Comparison of ENCODE assay signal across 11 mouse cellular contexts in genomic region chr8:26353476-26353875, GRCm38 (mm10).
DNase-seq lines count a peak whose midpoint lies in the region; ATAC-seq lines count a peak whose summit lies in the region.
"Had no signal": no experiment of that assay in that cellular context is flagged by ENCODE, and none has a peak within 500 bp of the region (broad histone marks: within the 10 kb centered on the region; RNA-seq: fewer than 3 reads in every experiment).

No protein-coding gene starts in this region.

- no peak overlapping the region for H3K9ac ChIP-seq in heart, embryonic 16.5 days (ENCODE audit: low read length)
- H3K9ac ChIP-seq in kidney, embryonic 16.5 days (replicated peaks; ENCODE audit: low read length): no peak overlapping the region

- peaks cover 8% of the 10 kb centered on the region for H3K4me1 ChIP-seq in heart, embryonic 16.5 days (ENCODE audit: control insufficient read depth, insufficient read depth, low read length)
- H3K4me1 ChIP-seq in kidney, embryonic 16.5 days (ENCODE audit: insufficient read depth, low read length): peaks cover 41% of the 10 kb centered on the region

- intact Hi-C loops in left cerebral cortex, postnatal 4 days (cut with DNase I): no loop called here

- peak; percentile 50 for DNase-seq in gastrocnemius, adult 18-20 months (ENCODE audit: low spot score)
- DNase-seq in gastrocnemius, postnatal 4 days (ENCODE audit: low spot score in 2 of 2): no peak
- peak; percentile 23 to 28 for DNase-seq in lung, postnatal 4 days
- DNase-seq in frontal cortex, postnatal 36 days (ENCODE audit: low spot score in 2 of 2): no peak
- no peak for DNase-seq in left cerebral cortex, postnatal 4 days
- DNase-seq in cerebellum, postnatal 25 days: no peak

- no peaks in the 10 kb centered on the region for H3K36me3 ChIP-seq in heart, embryonic 16.5 days (ENCODE audit: control insufficient read depth, insufficient read depth)
- H3K36me3 ChIP-seq in kidney, embryonic 16.5 days (ENCODE audit: insufficient read depth, low read length): no peaks in the 10 kb centered on the region

- no peak overlapping the region for H3K4me3 ChIP-seq in heart, embryonic 16.5 days (ENCODE audit: low read length)
- no peak overlapping the region for H3K4me3 ChIP-seq in kidney, embryonic 16.5 days (ENCODE audit: low read length)
- H3K4me3 ChIP-seq: erythroblast, embryonic 14.5 days had no signal

- 56% methylated on average over 3 of the region's 3 CpGs for WGBS in heart, embryonic 16.5 days
- 26% methylated on average over 3 of the region's 3 CpGs for WGBS in kidney, embryonic 16.5 days

- no peak for ATAC-seq in heart, embryonic 16.5 days (replicated peaks; ENCODE audit: extremely low read depth, insufficient read depth, low FRiP score)
- no peak for ATAC-seq in kidney, embryonic 16.5 days (ENCODE audit: low FRiP score, low TSS enrichment)
- ATAC-seq: midbrain, embryonic 16.5 days; Patski had no signal

- H3K27me3 ChIP-seq in heart, embryonic 16.5 days (ENCODE audit: control insufficient read depth, insufficient read depth, low read length): no peaks in the 10 kb centered on the region
- no peaks in the 10 kb centered on the region for H3K27me3 ChIP-seq in kidney, embryonic 16.5 days (ENCODE audit: insufficient read depth, low read length)

- no peak overlapping the region for H3K4me2 ChIP-seq in heart, embryonic 16.5 days (ENCODE audit: low read depth, low read length)
- H3K4me2 ChIP-seq in kidney, embryonic 16.5 days (replicated peaks; ENCODE audit: low read depth, low read length): no peak overlapping the region

- H3K27ac ChIP-seq in heart, embryonic 16.5 days (ENCODE audit: low read length): peak overlapping the region; percentile 91
- peak overlapping the region; percentile 85 for H3K27ac ChIP-seq in kidney, embryonic 16.5 days (ENCODE audit: low read length)

- no peaks in the 10 kb centered on the region for H3K9me3 ChIP-seq in heart, embryonic 16.5 days (replicated peaks; ENCODE audit: control insufficient read depth, low read length)
- H3K9me3 ChIP-seq in kidney, embryonic 16.5 days (ENCODE audit: low read length): no peaks in the 10 kb centered on the region

Comparison
In these comparisons a context has a peak if more than half of its experiments do, and no peak if none do; other contexts are left out.
1. DNase-seq: peak in gastrocnemius, adult 18-20 months (single experiment) and lung, postnatal 4 days (2 of 2); none in gastrocnemius, postnatal 4 days (0 of 2), frontal cortex, postnatal 36 days (0 of 2), left cerebral cortex, postnatal 4 days (single experiment) and cerebellum, postnatal 25 days (0 of 2).